Mouse (Mus musculus): ENCODE data around the gene Calm3.

DNA sequence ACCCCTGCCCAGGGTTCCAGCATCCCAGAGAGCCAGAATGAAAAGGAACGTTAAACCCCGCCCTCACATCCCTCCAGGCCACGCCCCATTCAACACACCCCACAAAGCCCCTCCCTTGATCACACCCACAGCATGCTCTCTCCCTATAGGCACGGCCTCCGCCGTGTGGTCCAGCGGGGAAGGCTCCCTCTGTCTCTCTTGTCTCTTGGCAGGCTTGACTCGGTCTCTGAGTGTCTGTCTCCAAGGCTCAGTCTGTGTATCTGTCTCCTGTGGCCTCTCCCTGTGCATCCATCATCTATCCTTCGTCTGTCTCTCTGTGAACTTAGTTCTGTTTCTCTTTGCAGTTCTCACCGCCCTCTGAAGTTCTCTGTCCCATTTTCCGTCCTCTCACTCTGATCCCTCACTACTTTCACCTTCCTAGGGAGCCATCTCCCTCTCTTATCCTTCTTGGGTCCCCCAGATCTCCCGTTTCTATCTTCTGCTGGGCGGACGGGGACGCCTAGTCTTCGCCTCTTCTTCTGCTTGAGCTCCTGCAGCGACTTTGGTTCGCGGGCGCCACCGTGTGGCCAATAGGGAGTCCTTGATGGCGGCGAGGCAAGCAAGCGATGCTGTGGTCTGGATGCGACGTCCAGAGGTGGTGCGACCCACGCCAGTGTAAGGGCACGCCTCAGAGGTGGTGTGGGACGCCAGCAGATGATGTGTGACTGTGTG, 32.1 kb downstream of the Calm3 start, which contains the start of gene Gng8:
- TF ChIP-seq CTCF (IDR thresholded peaks at IDR 0.05; ENCODE audit: extremely low read depth, insufficient read length, insufficient replicate concordance, low read depth, low read length), result peak; percentile 72
- no peak for TF ChIP-seq POLR2A (IDR thresholded peaks at IDR 0.05; ENCODE audit: low read depth, low read length)
